Mouse (Mus musculus) urinary bladder, postnatal 36 days (tissue): ENCODE results near the gene Sh3rf3.

ENCODE experiments used
- DNase-seq, 2 experiments: peaks; one replicate each; pipeline ENCODE4 v3.0.0; 2022; ENCODE audit warnings: low spot score in 2 of 2, mixed read lengths in 1 of 2

Sh3rf3 gene

DNA sequence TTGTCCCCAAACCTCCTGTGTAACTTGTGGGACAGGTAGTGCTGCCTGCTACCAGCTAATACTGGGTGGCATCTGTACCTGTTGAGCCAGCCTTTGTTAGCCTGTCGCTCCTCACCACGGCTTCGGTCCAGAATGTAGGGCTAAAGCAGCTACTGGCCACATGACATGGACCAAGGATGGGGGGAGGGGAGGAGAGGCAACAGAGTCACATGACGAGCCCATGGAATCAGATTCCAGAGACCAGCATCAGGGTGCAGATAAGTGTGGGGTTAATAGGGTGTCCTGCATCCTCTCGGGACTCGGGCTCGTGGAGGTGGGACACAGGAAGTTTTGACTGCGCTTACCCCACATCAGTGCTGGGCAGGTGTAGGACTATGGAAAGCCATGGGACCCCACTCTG is 292.7 kb downstream of the Sh3rf3 start:
- DNase-seq = peak in 1 of 2 experiments; percentile 31

DNA sequence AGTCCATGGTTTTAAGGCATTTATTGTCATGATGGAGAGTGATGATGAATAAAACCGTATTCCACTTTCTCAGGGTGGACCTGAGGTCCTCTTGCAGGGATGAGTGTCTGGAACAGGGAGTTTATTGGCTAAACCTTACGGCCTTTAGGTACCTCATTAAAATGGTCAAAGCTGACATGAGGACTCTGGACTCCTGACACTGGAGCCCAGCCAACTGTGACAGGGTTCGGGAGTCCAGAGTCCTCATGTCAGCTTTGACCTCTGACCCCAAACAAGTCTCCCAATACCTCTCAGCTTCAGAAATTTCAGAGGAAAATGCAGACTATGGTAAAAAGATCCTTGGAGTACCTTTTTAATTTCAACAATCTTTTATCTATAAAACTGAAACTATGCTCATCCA is 293.5 kb downstream of the Sh3rf3 start:
- no peak for DNase-seq

DNA sequence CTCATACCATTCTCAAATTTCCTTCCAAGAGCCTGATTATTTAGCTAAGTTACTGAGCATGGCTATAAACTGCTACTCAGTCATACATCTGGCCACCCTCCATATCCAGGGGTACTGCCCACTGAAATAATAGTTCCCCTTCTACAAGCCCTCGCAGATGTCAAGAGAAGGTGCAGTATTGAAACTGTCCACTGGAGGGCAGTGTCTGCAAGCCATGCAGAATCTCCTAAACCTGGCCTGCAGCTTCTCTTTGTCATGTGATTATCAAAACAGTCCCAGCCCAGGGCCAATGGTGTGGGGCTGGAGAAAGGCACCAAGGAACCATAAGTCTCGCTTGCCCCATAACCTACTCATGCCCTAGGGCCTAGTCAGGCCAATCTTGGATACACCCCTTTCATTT is 295.9 kb downstream of the Sh3rf3 start:
- peak; percentile 62 to 67 for DNase-seq

- DNase-seq = no peak
Measured at GRCm38 (mm10) chr10:59110386-59110785, 297.2 kb downstream of the Sh3rf3 start.

DNA sequence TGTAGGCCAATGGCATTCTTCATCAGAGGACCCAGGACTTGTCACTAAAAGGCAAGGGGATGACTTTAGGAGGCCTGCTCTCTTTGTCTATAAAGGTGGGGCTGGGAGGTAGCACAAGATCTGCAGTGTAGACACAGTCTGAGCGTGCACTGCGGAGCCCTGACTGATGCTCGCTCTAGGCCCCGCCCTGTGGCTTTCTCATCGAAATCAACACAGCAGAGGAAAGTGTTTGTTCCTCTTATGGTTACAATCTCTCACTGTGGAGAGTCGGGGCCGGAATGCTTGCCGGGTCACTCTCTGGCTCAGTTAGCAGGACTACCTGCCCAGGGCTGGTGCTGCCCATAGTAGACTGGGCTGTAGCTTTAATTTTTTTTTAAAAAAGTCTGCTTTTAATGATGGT is 299.6 kb downstream of the Sh3rf3 start:
- no peak for DNase-seq

- DNase-seq = no peak
Measured at GRCm38 (mm10) chr10:59113386-59113785, 300.2 kb downstream of the Sh3rf3 start.

- DNase-seq = peak in 1 of 2 experiments; percentile 14
Measured at GRCm38 (mm10) chr10:59114535-59115291, 301.6 kb downstream of the Sh3rf3 start.

GRCm38 (mm10) chr10:59115691-59116090 is 302.5 kb downstream of the Sh3rf3 start:
- no peak for DNase-seq

- DNase-seq = no peak
Measured at GRCm38 (mm10) chr10:59116331-59116730, 303.2 kb downstream of the Sh3rf3 start.

DNA sequence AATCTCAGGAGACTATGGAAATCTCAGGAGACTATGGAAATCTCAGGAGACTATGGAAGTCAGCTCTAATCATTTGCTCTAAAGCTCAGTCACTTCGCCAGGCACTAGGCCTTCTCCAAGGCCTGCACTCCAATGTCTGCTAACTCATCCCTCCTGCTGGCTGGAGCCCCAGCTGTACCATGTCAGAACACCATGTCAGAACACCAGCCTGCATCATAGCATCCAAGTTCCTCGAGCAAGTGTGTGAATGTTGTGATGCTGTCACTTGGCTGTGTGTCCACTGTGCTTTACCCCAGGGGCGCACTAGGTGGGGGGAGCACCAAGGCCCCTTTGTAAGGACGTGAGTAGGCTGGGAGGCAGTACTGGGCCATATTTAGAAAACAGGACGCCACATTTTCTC is 304.4 kb downstream of the Sh3rf3 start:
- DNase-seq = no peak

GRCm38 (mm10) chr10:59119001-59119400 is 305.8 kb downstream of the Sh3rf3 start:
- no peak for DNase-seq

- no peak for DNase-seq
Measured at GRCm38 (mm10) chr10:59119811-59120210, 306.7 kb downstream of the Sh3rf3 start.

GRCm38 (mm10) chr10:59125497-59125896 is 312.3 kb downstream of the Sh3rf3 start:
- DNase-seq = no peak

DNA sequence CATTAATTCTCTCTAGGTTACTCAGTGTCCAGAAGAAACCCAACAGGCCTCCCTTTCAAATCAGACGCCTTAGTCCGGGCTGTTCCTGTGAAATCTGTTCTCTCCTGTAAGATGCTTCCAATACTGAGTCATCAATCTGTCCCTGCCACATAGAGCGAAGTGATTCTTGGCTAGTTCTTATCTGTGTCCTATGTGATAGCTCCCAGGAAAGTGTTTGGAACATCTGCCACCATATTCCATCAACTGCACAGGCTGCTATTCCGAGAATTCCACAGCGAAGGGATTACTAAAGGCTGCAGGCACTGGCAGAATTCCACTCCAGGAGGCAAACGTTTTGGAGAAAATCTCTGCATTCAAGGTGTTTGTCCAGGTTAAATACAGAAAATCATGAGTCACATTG is 314.5 kb downstream of the Sh3rf3 start:
- DNase-seq = no peak

GRCm38 (mm10) chr10:59131926-59132628 is 318.9 kb downstream of the Sh3rf3 start:
- no peak for DNase-seq

GRCm38 (mm10) chr10:59133478-59134009 is 320.4 kb downstream of the Sh3rf3 start:
- no peak for DNase-seq

DNA sequence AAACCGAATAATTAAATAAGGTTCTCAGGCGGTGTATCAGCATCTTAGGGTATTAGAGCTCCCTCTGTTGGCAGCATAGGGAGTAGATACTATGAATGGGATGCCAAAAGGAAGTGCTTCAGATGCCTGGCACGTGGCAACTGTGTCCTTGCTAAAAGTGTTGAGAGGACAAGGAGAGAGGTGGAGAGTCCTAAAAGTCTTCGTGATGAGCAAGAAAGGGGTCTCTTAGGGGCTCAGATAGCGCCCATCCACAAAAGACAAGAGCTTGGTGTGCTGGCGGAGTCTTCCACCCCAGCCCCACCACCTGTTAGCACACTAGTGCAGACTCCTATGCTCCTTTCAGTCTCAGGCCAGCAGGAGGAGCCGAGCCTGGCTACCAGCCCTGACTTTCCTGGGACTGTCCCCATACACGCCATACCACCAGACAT is 336.8 kb downstream of the Sh3rf3 start:
- peak in 1 of 2 experiments; percentile 8 for DNase-seq

GRCm38 (mm10) chr10:59150938-59151657 is 337.9 kb downstream of the Sh3rf3 start:
- no peak for DNase-seq

DNA sequence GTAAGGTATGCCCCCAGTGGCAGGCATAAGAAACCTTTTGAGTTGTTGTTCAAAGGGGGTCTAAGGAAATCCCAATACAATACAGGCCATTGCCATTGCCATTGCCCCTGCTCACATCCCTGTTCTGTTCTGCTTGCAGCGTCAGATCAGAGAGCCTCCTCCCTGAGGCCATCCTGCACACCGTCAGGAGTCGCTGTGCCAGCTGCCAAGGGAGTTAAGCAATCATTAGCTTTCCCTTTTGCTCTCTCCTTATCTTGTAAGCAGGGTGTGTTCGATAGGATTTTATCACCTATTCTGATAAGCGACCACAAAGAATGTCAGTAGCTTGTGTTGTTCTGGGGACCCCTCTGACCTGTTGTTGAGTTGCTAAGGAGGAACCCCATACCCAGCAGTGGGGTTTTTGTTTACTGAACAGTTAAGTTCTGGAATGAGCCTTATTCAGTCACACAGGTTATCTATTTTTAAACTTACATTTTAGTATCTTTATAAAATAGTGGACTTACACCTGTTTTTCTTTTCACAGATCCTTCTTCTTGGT is 339.5 kb downstream of the Sh3rf3 start:
- DNase-seq = peak in 1 of 2 experiments; percentile 18

DNA sequence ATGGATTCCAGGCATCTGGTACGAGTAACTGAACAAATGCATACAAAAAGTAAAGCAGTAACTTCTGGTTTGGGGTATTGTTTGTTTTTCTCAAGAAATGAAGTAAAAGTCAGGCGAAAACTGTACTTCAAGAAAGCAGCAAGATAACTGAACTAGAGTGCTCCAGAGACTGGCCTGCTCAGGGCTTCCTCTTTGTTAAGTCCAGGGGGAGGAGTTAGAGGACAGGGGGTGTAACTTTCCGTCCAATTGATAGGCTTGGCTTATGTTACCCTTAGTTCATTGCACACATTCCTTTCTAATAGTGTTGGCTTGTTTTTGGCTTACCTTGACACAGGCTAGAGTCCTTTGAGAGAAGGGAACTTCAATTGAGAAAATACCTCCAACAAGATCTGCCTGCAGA is 345.5 kb downstream of the Sh3rf3 start:
- DNase-seq = no peak

DNA sequence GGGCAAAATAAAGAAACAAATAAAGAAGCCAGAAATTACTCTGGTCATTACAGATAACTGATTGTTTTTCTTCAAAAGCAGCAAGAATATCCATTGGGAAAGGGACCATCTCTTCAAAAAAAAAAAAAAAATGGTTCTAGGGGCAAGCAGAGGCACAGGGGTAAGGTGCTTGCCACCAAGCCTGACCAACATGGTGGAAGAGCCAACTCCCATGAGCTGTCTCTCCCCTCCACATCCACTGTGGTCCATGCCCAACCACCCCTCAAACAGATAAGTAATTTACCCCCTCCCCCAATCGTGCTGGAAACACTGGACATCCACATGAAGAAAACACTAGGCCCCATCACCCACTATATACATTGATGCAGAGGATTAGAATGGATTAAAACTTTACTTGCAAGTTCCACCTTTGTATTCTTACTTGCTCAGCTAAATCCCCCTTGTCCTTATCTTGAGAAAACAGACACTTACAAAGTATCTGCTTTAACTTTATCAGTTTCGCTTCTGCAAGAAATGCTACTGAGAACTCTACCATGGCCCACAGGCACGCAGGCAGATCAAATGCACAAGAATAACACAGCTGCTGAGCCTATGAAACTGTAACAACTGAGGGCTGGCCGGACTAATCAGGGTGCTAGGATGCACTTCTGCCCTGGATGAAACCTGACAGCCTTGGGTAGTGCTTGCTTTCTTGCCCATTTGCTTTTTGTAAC is 349.2 kb downstream of the Sh3rf3 start:
- DNase-seq = no peak
